Mouse (Mus musculus) liver (tissue): ENCODE results near the gene Kif21a.

ENCODE experiments used
- DNase-seq: peaks from one replicate; pipeline ENCODE4 v3.0.0-alpha.2; 2020; ENCODE audit warnings: mixed read lengths

Gene Kif21a

DNA sequence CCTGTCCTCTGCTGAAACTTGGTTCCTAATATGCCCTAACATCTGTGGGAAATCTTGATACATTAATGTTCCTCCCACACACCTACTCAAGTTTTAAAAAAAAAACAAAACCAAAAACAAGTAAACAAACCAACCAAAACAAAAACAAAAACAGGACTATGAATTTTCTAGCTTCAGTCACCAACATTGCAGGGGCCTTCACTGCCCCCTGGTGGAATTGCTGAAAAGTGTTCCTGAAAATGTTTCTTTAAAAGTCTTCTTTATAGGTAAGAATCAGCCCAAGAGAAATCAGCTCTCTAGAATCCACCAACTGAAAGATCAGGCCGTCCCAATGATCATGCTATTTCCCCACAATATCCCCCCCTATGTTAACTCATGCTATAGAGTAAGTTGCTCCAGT is 120.7 kb downstream of the Kif21a start:
- no peak for DNase-seq

GRCm38 (mm10) chr15:90896480-90896879 is 153.3 kb downstream of the Kif21a start:
- no peak for DNase-seq

- no peak for DNase-seq
Measured at GRCm38 (mm10) chr15:90887466-90887865, 162.3 kb downstream of the Kif21a start.
